Mouse (Mus musculus) heart, postnatal 0 days (tissue): ENCODE results near the gene Eva1b. TPM values are rescaled to one million over a fixed set of nuclear protein-coding genes. Genes with fewer than 3 reads are reported as not detected.

ENCODE experiments used
- ATAC-seq: fragments of 200-750 bp; cut with Nextera tagmentation; 2 replicates; pipeline ENCODE4 v1.8.0; 2017; ENCODE audit warnings: low read depth, moderate number of reproducible peaks, moderate library complexity; ENCODE audit not compliant: insufficient read depth
- DNase-seq: peaks from one replicate; pipeline ENCODE4 v3.0.0-alpha.2; 2016; ENCODE audit warnings: low spot score
- H3K27ac ChIP-seq: fragments of 300-500 bp; sonication (generic); 2 replicates; pipeline ENCODE4 v1.5.1; 2014; ENCODE audit warnings: low read depth, mild to moderate bottlenecking
- H3K27me3 ChIP-seq: fragments of 300-500 bp; sonication (generic); 2 replicates; pipeline ENCODE4 v1.6.1; 2014; ENCODE audit warnings: low read length, mixed read lengths; ENCODE audit not compliant: control insufficient read depth, insufficient read depth
- H3K36me3 ChIP-seq: fragments of 300-500 bp; sonication (generic); replicated peaks from 2 replicates; pipeline ENCODE4 v1.6.1; 2014; ENCODE audit warnings: low read length, mixed read lengths; ENCODE audit not compliant: control insufficient read depth, insufficient read depth
- H3K4me1 ChIP-seq: fragments of 300-500 bp; sonication (generic); 2 replicates; pipeline ENCODE4 v1.6.1; 2014; ENCODE audit warnings: antibody characterized with exemption; ENCODE audit not compliant: control insufficient read depth, insufficient read depth
- H3K4me2 ChIP-seq: fragments of 300-500 bp; sonication (generic); 2 replicates; pipeline ENCODE4 v1.6.1; 2014; ENCODE audit warnings: low read depth, mild to moderate bottlenecking, low read length, moderate library complexity
- H3K4me3 ChIP-seq: fragments of 300-500 bp; sonication (generic); 2 replicates; pipeline ENCODE4 v1.5.1; 2014; ENCODE audit warnings: low read depth, low read length
- H3K9ac ChIP-seq: fragments of 300-500 bp; sonication (generic); replicated peaks from 2 replicates; pipeline ENCODE4 v1.6.1; 2014; ENCODE audit warnings: low read depth, low read length, mixed read lengths
- H3K9me3 ChIP-seq: fragments of 300-500 bp; sonication (generic); replicated peaks from 2 replicates; pipeline ENCODE4 v1.6.1; 2016; ENCODE audit warnings: low read length; ENCODE audit not compliant: control insufficient read depth
- CTCF ChIP-seq: IDR thresholded peaks from 2 replicates; pipeline ENCODE4 v1.5.1; 2016; ENCODE audit warnings: antibody characterized with exemption, control low read depth, low read depth
- EP300 ChIP-seq: IDR thresholded peaks from 2 replicates; pipeline ENCODE4 v1.6.1; 2016; ENCODE audit warnings: antibody characterized with exemption, low read depth
- WGBS: fragments of 180-500 bp; shearing (Covaris S2); extraction: QIAGEN DNeasy Blood & Tissue Kit; methylation state at CpG from one replicate; pipeline ENCODE4 v1.1.7; 2014; 5-methylcytosine and 5-hydroxymethylcytosine counted together
- polyA plus RNA-seq: library from polyadenylated mRNA; unstranded; fragments of >200 nt; fragmentation: Nextera tagmentation; extraction: Ambion mirVana; gene quantifications from 2 replicates; pipeline ENCODE4 v1.2.1, GENCODE M21; 2015
- total RNA-seq: library from RNA; depleted of rRNA; stranded (reverse); fragments of >200 nt; gene quantifications from 2 replicates; pipeline ENCODE4 v1.2.3, GENCODE M21; 2014; ENCODE audit warnings: low replicate concordance; rRNA removed

Eva1b gene
- total RNA-seq: 53.1 and 69.1 TPM in 2 replicates
- polyA plus RNA-seq: 26.8 and 28.5 TPM in 2 replicates

DNA sequence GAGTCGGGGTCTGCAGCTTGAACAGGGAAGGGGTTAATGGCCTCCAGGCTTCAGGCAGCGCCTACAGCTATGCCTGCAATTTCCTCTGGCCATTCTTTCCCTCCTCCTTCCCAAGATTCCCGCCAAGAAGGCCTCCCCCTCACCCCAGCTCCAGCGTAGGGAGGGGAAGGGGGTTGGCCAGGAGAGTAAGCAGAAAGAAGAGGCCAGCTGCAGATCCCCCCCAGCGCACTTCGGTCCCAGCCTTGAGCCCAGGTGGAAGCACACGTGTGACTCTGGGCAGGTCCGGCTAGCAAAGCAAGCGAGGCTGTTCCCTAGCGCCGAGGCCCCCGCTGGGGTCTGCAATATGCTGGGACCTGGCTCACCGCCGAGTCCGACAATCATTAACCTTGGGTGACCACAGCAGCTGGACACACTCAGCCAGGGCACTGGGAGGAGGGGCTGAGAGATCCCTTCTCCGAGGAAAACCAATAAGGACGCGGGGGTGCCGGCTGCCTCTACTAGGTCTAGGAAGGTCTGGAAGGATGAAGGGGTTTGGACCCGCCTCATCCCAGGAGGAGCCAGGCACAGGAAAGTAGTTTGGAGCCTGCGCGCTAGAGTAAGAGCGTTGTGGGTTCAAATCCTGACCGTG, at the start of gene Eva1b:
Gene Eva1b (plus strand): TSS at position 212 of the 628 bp plus-strand sequence.
- Histone ChIP-seq H3K4me2 (peak within 1 kb of the TSS; percentile 73), H3K9me3 (no peaks in the 10 kb centered on the region), H3K4me1 (peaks cover 19% of the 10 kb centered on the region), H3K27me3 (0 out of 2 replicates have a peak, but pooled peaks cover 26% of the 10 kb centered on the region), H3K4me3 (peak within 1 kb of the TSS; percentile 59), H3K36me3 (peaks cover 7% of the 10 kb centered on the region), H3K9ac (peak within 1 kb of the TSS; percentile 72), H3K27ac (peak within 1 kb of the TSS; percentile 80)
- TF ChIP-seq EP300 (no peak), CTCF (no peak)
- DNase-seq: peak; percentile 62
- peak; percentile 51 for ATAC-seq
- WGBS: 7% methylated on average over 24 of the region's 24 CpGs

DNA sequence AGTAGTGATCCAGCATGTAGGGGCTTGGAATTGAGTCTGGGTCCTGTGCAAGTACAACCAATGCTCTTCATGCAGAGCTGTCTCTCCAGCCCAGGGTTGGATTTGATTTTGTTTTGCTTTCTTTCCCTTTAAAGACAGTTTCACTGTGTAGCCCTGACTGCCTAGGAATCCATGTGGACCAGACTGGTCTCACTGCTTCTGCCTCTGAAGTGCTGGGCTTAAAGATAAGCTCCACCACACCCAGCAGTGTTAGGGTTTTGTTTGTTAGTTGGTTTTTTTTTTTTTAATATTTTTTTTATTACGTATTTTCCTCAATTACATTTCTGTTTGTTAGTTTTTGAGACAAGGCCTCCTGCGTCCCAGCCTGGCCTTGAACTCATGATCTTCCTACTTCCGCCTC, 48.2 kb upstream of the Eva1b start:
- Histone ChIP-seq H3K27me3 (no peaks in the 10 kb centered on the region), H3K4me2 (no peak overlapping the region), H3K9me3 (no peaks in the 10 kb centered on the region), H3K9ac (no peak overlapping the region), H3K27ac (peak overlapping the region; percentile 75), H3K36me3 (peaks cover 10% of the 10 kb centered on the region; the same call in 1 of the 2 replicates), H3K4me3 (no peak overlapping the region), H3K4me1 (peaks cover 33% of the 10 kb centered on the region)
- DNase-seq (no peak), ATAC-seq (no peak)
- no peak for TF ChIP-seq CTCF
- no peak for TF ChIP-seq EP300
- 86% methylated on average over 3 of the region's 3 CpGs for WGBS

DNA sequence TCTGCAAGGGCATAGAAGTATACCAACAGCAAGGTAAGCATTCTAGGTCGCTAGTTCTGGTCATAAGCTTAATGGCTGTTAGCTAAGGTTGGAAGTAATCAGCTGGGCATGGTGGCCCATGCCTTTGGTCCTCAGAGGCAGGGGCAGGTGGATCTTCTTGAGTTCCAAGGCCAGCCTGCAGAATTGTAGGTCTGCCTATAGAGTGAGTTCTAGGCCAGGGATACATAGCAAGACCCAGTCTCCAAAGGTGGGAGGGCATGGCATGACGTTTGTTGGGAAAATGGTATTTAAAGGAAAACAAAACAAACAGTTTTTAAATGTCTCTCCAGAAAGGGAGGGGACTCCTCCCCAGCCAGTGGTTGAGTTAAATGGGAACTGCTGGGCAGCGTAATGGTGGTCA, 46.8 kb upstream of the Eva1b start:
- Histone ChIP-seq H3K4me3 (no peak overlapping the region), H3K4me1 (peaks cover 40% of the 10 kb centered on the region), H3K9ac (no peak overlapping the region), H3K4me2 (no peak overlapping the region), H3K27me3 (no peaks in the 10 kb centered on the region), H3K9me3 (no peaks in the 10 kb centered on the region), H3K36me3 (peaks cover 10% of the 10 kb centered on the region; the same call in 1 of the 2 replicates), H3K27ac (no peak overlapping the region)
- no peak for ATAC-seq
- DNase-seq: no peak
- no peak for TF ChIP-seq CTCF
- WGBS: 88% methylated on average over 3 of the region's 3 CpGs

DNA sequence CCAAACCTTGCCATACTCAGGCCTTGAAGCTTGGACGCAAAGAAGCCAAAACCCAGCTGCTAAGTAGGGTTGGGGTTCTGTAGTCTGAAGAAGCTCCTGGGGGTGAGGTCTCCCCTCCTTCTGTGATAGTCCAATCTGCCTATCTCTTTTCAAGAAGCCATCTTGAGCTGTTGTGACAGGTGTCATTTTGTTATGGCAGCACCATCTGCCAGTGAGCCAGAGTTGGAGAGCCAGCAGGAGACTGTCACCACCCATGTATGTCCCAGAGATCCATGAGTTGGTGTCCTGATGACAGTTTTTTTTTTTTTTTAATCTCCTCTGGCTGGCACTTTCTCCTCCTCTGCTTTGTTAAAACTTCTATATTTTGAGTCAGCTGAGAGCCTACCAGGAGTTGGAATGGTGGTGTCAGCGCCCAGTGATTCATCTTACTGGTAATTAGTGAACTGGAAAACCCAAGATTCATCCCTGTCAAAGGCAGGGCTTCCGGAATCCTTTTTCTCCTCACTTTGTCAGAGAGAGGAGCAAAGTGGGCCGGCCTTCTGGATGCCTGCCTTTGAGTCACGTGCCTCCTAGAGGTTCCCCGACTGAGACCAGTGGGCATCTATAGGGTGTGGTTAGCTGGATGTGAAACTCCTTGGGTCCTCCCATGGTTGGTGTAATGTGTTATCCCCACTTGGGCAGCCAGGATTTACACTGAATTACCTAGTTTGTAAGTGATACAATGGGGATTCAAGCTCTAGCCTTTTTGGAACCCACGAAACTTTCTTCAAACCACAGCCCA, 45.3 kb upstream of the Eva1b start:
- Histone ChIP-seq H3K4me3 (no peak overlapping the region), H3K9me3 (no peaks in the 10 kb centered on the region), H3K9ac (peak overlapping the region; percentile 7; the same call in 1 of the 2 replicates), H3K36me3 (peaks cover 10% of the 10 kb centered on the region; the same call in 1 of the 2 replicates), H3K27me3 (no peaks in the 10 kb centered on the region), H3K4me1 (peaks cover 37% of the 10 kb centered on the region), H3K27ac (peak overlapping the region; percentile 90), H3K4me2 (peak overlapping the region; percentile 74; the same call in 1 of the 2 replicates)
- ATAC-seq: no peak
- peak; percentile 11 for DNase-seq
- WGBS: 51% methylated on average over 7 of the region's 7 CpGs
- TF ChIP-seq EP300: no peak
- TF ChIP-seq CTCF: no peak

GRCm38 (mm10) chr4:126103057-126103581, 44.4 kb upstream of the Eva1b start:
- no peak for TF ChIP-seq CTCF
- TF ChIP-seq EP300: peak; percentile 61

More at GRCm38 (mm10) chr4:126103057-126103581, 44.4 kb upstream of the Eva1b start:
- H3K36me3 ChIP-seq: peaks cover 10% of the 10 kb centered on the region; the same call in 1 of the 2 replicates
- peak; percentile 97 for DNase-seq
- no peaks in the 10 kb centered on the region for H3K27me3 ChIP-seq
- no peaks in the 10 kb centered on the region for H3K9me3 ChIP-seq
- WGBS: under 1% methylated on average over 15 of the region's 15 CpGs
- H3K27ac ChIP-seq: peak overlapping the region; percentile 90
- peak overlapping the region; percentile 74 for H3K4me2 ChIP-seq
- peak; percentile 79 for ATAC-seq
- peak overlapping the region; percentile 73 for H3K4me3 ChIP-seq
- H3K9ac ChIP-seq: peak overlapping the region; percentile 7
- peaks cover 42% of the 10 kb centered on the region for H3K4me1 ChIP-seq
